Mouse (Mus musculus): ENCODE measurements around the gene Zfp989. TPM values are rescaled to one million over a fixed set of nuclear protein-coding genes. Genes with fewer than 3 reads are reported as not detected.

Zfp989 gene
- not detected in 2 replicates for polyA plus RNA-seq (2015; fragmentation: Nextera tagmentation; extraction: Ambion mirVana)

DNA sequence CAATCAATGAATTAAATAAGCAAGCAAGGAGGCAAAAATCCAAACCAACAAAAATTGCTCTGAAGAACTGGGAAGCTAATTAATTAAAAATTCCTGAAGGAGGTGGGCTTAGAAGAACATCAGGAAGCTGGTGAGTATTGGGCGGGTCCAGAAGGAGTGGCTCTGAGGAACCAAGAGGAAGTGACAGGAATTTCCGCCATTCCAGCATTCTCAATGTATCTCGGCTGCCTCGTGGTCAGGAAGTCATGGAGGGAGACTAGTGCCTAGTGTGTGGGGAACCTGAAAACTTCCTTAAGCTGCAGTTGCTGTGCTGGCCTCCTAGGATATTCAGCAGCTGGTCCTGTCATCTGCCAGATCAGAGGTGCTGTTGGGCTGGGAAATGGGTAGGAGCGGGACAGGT is at the start of gene Zfp989:
Gene Zfp989, plus strand, starts transcription at position 220 of the 400 bp plus-strand sequence.

DNA sequence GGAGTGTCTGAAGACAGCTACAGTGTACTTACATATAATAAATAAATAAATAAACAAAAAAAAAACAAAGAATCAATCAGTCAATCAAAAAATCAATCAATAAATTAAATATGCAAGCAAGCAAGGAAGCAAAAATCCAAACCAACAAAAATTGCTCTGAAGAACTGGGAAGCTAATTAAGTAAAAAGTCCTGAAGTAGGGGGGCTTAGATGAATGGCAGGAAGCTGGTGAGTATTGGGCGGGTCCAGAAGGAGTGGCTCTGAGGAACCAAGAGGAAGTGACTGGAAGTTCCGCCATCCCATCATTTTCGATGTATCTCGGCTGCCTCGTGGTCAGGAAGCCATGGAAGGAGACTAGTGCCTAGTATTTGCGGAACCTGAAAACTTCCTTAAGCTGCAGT is 49.8 kb downstream of the Zfp989 start, which contains the start of gene Rex2:
Gene Rex2, plus strand, starts transcription at position 301 of the 400 bp plus-strand sequence.

Other genes with a start within 250 kb of the Zfp989 start
- not detected in 2 replicates for gene Gm21411, start 62.4 kb upstream of the Zfp989 start, polyA plus RNA-seq (2015; fragmentation: Nextera tagmentation; extraction: Ambion mirVana)
- not detected in 2 replicates for gene Rex2, start 49.9 kb downstream of the Zfp989 start, polyA plus RNA-seq (2015; fragmentation: Nextera tagmentation; extraction: Ambion mirVana)
- gene Zfp991, start 160.1 kb downstream of the Zfp989 start, polyA plus RNA-seq (2015; fragmentation: Nextera tagmentation; extraction: Ambion mirVana) = 5.1 and 5.6 TPM in 2 replicates